16 mouse cellular contexts compared by ENCODE assay signal in genomic region chr10:22628832-22629231, GRCm38 (mm10). TPM values are rescaled to one million over a fixed set of nuclear protein-coding genes. Genes with fewer than 3 reads are reported as not detected.
"Had no signal": no experiment of that assay in that cellular context is flagged by ENCODE, and none has a peak within 500 bp of the region (broad histone marks: within the 10 kb centered on the region; RNA-seq: fewer than 3 reads in every experiment).

No protein-coding gene starts in this region.

- ATAC-seq: liver, postnatal 0 days had no signal

- H3K27ac ChIP-seq: limb, embryonic 12.5 days; liver, embryonic 13.5 days; lung, embryonic 15.5 days; midbrain, embryonic 10.5 days; midbrain, embryonic 15.5 days; neural tube, embryonic 13.5 days had no signal

- H3K4me1 ChIP-seq: liver, embryonic 13.5 days; lung, embryonic 15.5 days; midbrain, embryonic 15.5 days; neural tube, embryonic 13.5 days had no signal

- H3K9me3 ChIP-seq: limb, embryonic 12.5 days; liver, embryonic 13.5 days; lung, embryonic 15.5 days; midbrain, embryonic 10.5 days; midbrain, embryonic 15.5 days; neural tube, embryonic 13.5 days had no signal

- H3K4me3 ChIP-seq: limb, embryonic 12.5 days; liver, embryonic 13.5 days; lung, embryonic 15.5 days; midbrain, embryonic 10.5 days; midbrain, embryonic 15.5 days; neural tube, embryonic 13.5 days had no signal

- H3K27me3 ChIP-seq: limb, embryonic 12.5 days; liver, embryonic 13.5 days; lung, embryonic 15.5 days; midbrain, embryonic 15.5 days; neural tube, embryonic 13.5 days had no signal

- H3K36me3 ChIP-seq: limb, embryonic 12.5 days; liver, embryonic 13.5 days; lung, embryonic 15.5 days; midbrain, embryonic 10.5 days; midbrain, embryonic 15.5 days; neural tube, embryonic 13.5 days had no signal

- DNase-seq: kidney, adult 8-10 months; kidney, postnatal 25 days; liver; liver, embryonic 13.5 days; liver, postnatal 0 days; lung, postnatal 36 days; retina, postnatal 1 day; right cerebral cortex, postnatal 4 days; spleen, adult 18-20 months; thymus, postnatal 36 days had no signal

- H3K9ac ChIP-seq: limb, embryonic 12.5 days; liver, embryonic 13.5 days; liver, postnatal 0 days; lung, embryonic 15.5 days; midbrain, embryonic 15.5 days; neural tube, embryonic 13.5 days had no signal

- H3K4me2 ChIP-seq: limb, embryonic 12.5 days; liver, embryonic 13.5 days; lung, embryonic 15.5 days; midbrain, embryonic 15.5 days; neural tube, embryonic 13.5 days had no signal

RNA-seq across cellular contexts. Expression of gene Slc2a12, which starts 16.0 kb away (rescaled TPM):
- total RNA-seq: megakaryocyte progenitor cell, adult 5-6 weeks had no signal
- polyA plus RNA-seq: liver, postnatal 0 days had no signal
